Mouse (Mus musculus) splenic B cell, adult 2 months (primary cell): Measurements from ENCODE around the gene Ripor2.
A peak's percentile ranks its signal among the peaks of the same experiment; 100 is the strongest.

Experiments used
- DNase-seq: peaks from one replicate; pipeline ENCODE4 v3.0.0-alpha.2; 2011; ENCODE audit warnings: low read depth, low spot score
- H3K27me3 ChIP-seq: 2 replicates; pipeline ENCODE4 v1.6.1; 2012; ENCODE audit warnings: mild to moderate bottlenecking, low read length, moderate library complexity, mixed read lengths; ENCODE audit not compliant: control insufficient read depth, poor library complexity, insufficient read depth, severe bottlenecking
- H3K36me3 ChIP-seq: 2 replicates; pipeline ENCODE4 v1.6.1; 2012; ENCODE audit warnings: mild to moderate bottlenecking, low read length, moderate library complexity, mixed read lengths; ENCODE audit not compliant: control insufficient read depth, poor library complexity, insufficient read depth, severe bottlenecking

The Ripor2 gene

GRCm38 (mm10) chr13:24569066-24569465 lies 12.9 kb upstream of the Ripor2 start:
- H3K36me3 ChIP-seq = no peaks in the 10 kb centered on the region; the same call in 1 of the 2 replicates
- no peaks in the 10 kb centered on the region for H3K27me3 ChIP-seq
- DNase-seq = no peak

DNA sequence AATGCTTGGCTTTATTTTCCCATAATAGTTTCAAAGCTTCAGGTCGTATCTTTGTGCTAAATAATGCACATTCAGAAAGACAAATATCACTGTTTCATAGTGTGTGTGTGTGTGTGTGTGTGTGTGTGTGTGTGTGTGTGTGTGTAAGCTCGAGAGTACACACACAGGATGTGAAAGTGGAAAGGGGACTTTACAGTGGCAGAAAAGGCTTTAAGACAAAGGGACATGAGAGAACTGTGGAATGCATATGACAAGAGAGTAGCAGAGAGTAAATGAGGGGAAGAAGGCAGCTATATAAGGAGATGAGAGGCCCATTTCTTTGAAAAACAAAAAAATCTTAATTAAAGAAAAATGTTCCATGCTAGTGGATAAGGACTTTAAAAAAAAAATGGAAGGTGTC lies 11.3 kb upstream of the Ripor2 start:
- Histone ChIP-seq H3K27me3 (no peaks in the 10 kb centered on the region), H3K36me3 (no peaks in the 10 kb centered on the region; the same call in 1 of the 2 replicates)
- DNase-seq = peak; percentile 63

DNA sequence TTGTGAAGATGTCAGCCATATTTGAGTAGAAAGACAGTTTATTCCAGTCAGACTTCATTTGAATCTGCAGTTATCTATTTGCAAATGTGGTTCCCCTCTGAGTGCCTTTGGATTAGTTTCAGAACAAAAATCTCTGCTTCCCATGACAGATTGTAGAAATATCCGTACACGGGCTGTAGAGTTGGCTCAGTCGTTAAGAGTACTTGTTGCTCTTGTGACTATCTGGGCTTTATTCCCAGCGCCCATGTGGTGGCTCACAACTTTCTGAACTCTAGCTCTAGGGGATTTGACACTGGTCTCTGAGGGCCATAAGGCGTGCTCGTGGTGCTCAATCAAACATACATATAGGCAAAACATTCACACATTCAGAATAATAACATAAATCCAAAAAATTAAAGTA lies 10.1 kb upstream of the Ripor2 start:
- DNase-seq = no peak
- Histone ChIP-seq H3K36me3 (no peaks in the 10 kb centered on the region; the same call in 1 of the 2 replicates), H3K27me3 (no peaks in the 10 kb centered on the region)

GRCm38 (mm10) chr13:24575126-24575525 lies 6.9 kb upstream of the Ripor2 start:
- Histone ChIP-seq H3K36me3 (no peaks in the 10 kb centered on the region; the same call in 1 of the 2 replicates), H3K27me3 (no peaks in the 10 kb centered on the region)
- DNase-seq = no peak

GRCm38 (mm10) chr13:24576338-24577119 lies 5.5 kb upstream of the Ripor2 start:
- H3K27me3 ChIP-seq = no peaks in the 10 kb centered on the region
- H3K36me3 ChIP-seq = no peaks in the 10 kb centered on the region; the same call in 1 of the 2 replicates
- no peak for DNase-seq

GRCm38 (mm10) chr13:24578317-24578716 lies 3.7 kb upstream of the Ripor2 start:
- no peak for DNase-seq
- H3K36me3 ChIP-seq = no peaks in the 10 kb centered on the region; the same call in 1 of the 2 replicates
- no peaks in the 10 kb centered on the region for H3K27me3 ChIP-seq

DNA sequence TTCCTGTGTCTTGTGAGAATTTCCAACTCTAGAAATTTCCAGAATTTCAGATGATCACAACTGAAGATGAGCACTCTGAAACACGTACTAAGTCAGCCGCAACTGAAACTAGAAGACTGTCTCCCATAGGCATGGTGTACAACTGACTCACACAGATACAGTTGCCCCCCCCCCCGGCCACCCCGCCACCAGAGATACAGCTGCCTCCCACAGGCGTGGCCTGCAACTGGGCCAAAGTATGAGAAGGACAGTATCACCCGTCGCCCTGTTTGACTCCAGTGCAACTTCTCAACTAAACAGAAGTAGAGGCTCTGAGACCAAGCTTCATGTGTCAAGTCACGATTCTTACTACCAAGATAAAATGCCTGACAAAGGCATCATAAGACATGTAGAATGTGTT lies 1.2 kb upstream of the Ripor2 start:
- DNase-seq = no peak
- H3K36me3 ChIP-seq = no peaks in the 10 kb centered on the region
- no peaks in the 10 kb centered on the region for H3K27me3 ChIP-seq

- Histone ChIP-seq H3K27me3 (no peaks in the 10 kb centered on the region), H3K36me3 (no peaks in the 10 kb centered on the region)
- DNase-seq = no peak
Measured at GRCm38 (mm10) chr13:24584403-24584802, 2.4 kb downstream of the Ripor2 start.

DNA sequence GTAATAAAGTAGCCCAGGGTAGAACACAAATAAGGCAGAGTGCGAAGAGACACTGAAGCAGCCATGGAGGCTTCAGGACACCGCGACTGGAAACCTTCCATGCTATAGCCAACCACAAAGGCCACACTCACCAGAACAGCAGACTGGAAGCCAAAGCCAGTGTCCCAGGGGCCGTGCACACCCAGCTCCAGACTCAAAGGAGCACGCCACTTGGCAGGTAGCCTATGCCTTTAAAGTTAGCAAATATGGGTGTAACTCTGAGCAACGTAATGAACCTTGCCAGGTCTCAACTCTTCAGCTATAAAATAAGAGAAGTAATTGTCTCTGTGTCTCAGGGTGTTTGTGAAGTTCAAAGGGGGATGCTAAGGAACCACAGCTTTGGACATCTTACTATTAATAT lies 2.9 kb downstream of the Ripor2 start:
- H3K36me3 ChIP-seq = no peaks in the 10 kb centered on the region
- no peak for DNase-seq
- no peaks in the 10 kb centered on the region for H3K27me3 ChIP-seq

DNA sequence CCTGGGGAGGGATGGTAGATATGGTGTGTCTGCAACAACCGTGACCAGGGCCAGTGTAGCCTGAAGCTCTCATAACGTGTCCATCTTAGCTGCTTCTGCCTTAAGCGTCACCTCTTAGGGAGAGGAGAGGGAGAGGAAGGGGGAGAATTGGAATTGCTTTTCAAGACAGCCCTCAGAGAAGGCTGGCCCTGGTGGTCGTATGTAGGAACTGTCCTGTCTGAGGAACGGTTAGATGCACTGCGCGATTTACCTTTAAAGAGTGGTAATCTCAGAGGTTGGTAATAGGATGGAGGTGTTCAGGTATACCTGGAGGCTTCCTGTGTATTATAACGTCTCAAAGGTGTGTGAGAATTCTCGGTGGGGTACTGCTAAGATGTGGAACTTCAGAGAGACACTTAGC lies 3.4 kb downstream of the Ripor2 start:
- DNase-seq = no peak
- H3K36me3 ChIP-seq = no peaks in the 10 kb centered on the region

GRCm38 (mm10) chr13:24587192-24587895 lies 5.4 kb downstream of the Ripor2 start:
- no peak for DNase-seq
- Histone ChIP-seq H3K27me3 (no peaks in the 10 kb centered on the region), H3K36me3 (no peaks in the 10 kb centered on the region)

More for the DNA sequence above, 3.4 kb downstream of the Ripor2 start:
- H3K27me3 ChIP-seq = no peaks in the 10 kb centered on the region

- H3K36me3 ChIP-seq = no peaks in the 10 kb centered on the region
- DNase-seq = no peak
- H3K27me3 ChIP-seq = no peaks in the 10 kb centered on the region
Measured at GRCm38 (mm10) chr13:24588603-24589002, 6.6 kb downstream of the Ripor2 start.

DNA sequence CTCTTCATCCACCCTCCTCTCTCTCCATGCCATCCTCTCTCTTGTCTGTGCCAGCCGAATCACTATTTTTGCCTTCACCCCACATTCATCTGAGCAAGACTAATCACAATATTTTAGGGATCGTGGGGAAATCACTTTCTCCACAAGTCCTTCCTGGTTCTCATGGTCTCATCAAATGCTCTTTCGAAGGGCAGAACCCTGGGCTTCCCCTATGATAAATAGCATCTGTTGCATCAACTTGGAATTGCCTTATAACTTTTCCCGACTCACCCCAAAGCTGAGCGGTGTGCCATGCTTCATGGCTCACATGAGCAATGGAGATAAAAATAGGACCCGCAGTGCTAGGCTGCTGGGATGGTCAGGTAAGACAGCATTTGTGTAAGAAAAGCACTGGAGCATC lies 9.7 kb downstream of the Ripor2 start:
- no peaks in the 10 kb centered on the region for H3K27me3 ChIP-seq
- no peak for DNase-seq
- H3K36me3 ChIP-seq = no peaks in the 10 kb centered on the region

DNA sequence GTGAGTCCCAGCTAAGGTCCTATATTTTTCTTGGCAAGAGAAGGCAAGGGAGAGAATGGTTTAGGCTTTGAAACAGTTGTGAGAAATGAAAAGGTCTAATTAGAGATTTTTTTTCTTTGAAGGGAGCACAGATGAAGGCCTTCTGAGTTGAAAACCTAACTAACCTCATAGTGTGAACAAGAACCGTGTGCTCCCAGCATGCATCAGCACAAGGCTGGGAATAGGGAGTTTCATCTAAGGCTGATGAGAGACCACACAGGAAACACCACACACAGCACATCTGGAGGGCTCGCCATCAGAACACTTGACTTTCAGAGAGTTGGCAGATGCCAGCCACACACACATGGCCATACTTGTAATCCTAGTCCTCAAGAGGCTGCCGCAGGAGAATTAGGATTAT lies 12.3 kb downstream of the Ripor2 start:
- Histone ChIP-seq H3K36me3 (peaks cover 5% of the 10 kb centered on the region; the same call in 1 of the 2 replicates), H3K27me3 (no peaks in the 10 kb centered on the region)
- DNase-seq = no peak

DNA sequence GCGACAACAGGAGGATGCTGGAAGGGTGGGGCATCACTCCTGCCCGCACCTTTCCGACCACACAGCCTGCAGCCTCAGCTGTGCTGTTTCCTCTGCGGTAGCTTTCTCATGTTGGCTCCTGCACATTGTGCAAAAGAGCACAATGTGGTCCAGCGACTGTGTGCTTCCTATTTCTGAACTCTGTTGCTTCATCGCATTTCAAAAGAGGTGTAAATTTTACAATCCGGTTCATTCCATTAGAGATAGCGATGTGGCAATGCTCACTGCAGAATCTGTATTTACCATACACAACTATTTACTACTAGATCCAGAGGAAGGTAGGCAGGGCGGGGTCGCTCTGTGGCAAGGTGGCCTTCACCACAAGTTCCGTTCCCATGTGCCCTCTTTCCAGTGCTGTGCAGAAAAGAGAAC lies 17.6 kb downstream of the Ripor2 start:
- Histone ChIP-seq H3K36me3 (peaks cover 5% of the 10 kb centered on the region), H3K27me3 (no peaks in the 10 kb centered on the region)
- peak; percentile 80 for DNase-seq
